Mouse (Mus musculus): ENCODE measurements at regions not wholly inside any gene's neighbourhood (a gene's known extent, or its start where the extent isn't known, plus 50 kb on each side); places are given as distances from the start of the nearest gene placed in this dataset.

DNA sequence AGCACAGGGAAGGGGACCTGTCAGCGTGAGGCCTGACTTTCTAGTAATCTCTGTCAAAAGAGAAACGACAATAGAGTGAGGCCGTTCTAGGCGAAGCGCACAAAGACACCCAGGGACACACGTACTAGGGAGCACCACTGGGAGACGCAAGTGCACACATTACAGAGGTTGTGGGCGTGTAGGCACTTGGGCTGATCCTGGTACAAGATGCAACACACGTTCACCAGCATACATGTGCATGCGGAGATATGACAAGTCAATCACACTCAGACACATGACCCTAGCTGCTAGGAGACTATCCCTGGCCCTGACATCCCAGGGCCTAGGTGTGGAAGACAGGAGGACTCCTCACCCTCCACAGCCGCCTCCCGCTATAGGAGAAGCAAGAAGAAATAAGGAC lies 327.4 kb upstream of the Dio3 start:
- TF ChIP-seq POLR2A (IDR thresholded peaks at IDR 0.05; ENCODE audit: borderline replicate concordance, control insufficient read depth, low read depth, low read length) (no peak), CTCF (IDR thresholded peaks at IDR 0.05; ENCODE audit: control insufficient read depth, insufficient read depth, low read length) (no peak)

Measured in bone marrow, adult 2 months (tissue).